Mouse (Mus musculus) midbrain, postnatal 0 days (tissue): ENCODE measurements around the gene Mrpl33. TPM values are rescaled to one million over a fixed set of nuclear protein-coding genes. Genes with fewer than 3 reads are reported as not detected.

Experiments used
- ATAC-seq: fragments of 200-750 bp; cut with Nextera tagmentation; 2 replicates; pipeline ENCODE4 v1.8.0; 2017; ENCODE audit warnings: moderate number of reproducible peaks, mild to moderate bottlenecking, moderate TSS enrichment, moderate library complexity; ENCODE audit not compliant: low FRiP score
- DNase-seq: peaks from one replicate; pipeline ENCODE4 v3.0.0-alpha.2; 2015; ENCODE audit warnings: low spot score
- H3K27ac ChIP-seq: fragments of 300-500 bp; sonication (generic); 2 replicates; pipeline ENCODE4 v1.5.1; 2014; ENCODE audit warnings: low read depth, mild to moderate bottlenecking, low read length, mixed read lengths
- H3K27me3 ChIP-seq: fragments of 300-500 bp; sonication (generic); 2 replicates; pipeline ENCODE4 v1.6.1; 2014; ENCODE audit warnings: low read length, control low read depth, mixed read lengths; ENCODE audit not compliant: insufficient read depth
- H3K36me3 ChIP-seq: fragments of 300-500 bp; sonication (generic); 2 replicates; pipeline ENCODE4 v1.6.1; 2014; ENCODE audit warnings: low read length, control low read depth, mixed read lengths; ENCODE audit not compliant: insufficient read depth
- H3K4me1 ChIP-seq: fragments of 300-500 bp; sonication (generic); 2 replicates; pipeline ENCODE4 v1.6.1; 2014; ENCODE audit warnings: mild to moderate bottlenecking, control low read depth, antibody characterized with exemption, low read length, mixed read lengths; ENCODE audit not compliant: insufficient read depth
- H3K4me2 ChIP-seq: fragments of 300-500 bp; sonication (generic); 2 replicates; pipeline ENCODE4 v1.6.1; 2014; ENCODE audit warnings: low read depth, mild to moderate bottlenecking, low read length, mixed read lengths; ENCODE audit not compliant: poor library complexity, severe bottlenecking
- H3K4me3 ChIP-seq: fragments of 300-500 bp; sonication (generic); 2 replicates; pipeline ENCODE4 v1.5.1; 2014; ENCODE audit warnings: low read depth, mild to moderate bottlenecking, low read length, moderate library complexity
- H3K9ac ChIP-seq: fragments of 300-500 bp; sonication (generic); replicated peaks from 2 replicates; pipeline ENCODE4 v1.6.1; 2014; ENCODE audit warnings: mild to moderate bottlenecking, low read length, moderate library complexity, mixed read lengths; ENCODE audit not compliant: poor library complexity, severe bottlenecking
- H3K9me3 ChIP-seq: fragments of 300-500 bp; sonication (generic); 2 replicates; pipeline ENCODE4 v1.6.1; 2016; ENCODE audit warnings: low read length, control low read depth
- CTCF ChIP-seq: IDR thresholded peaks from 2 replicates; pipeline ENCODE4 v1.5.1; 2016; ENCODE audit warnings: antibody characterized with exemption, mild to moderate bottlenecking
- WGBS: fragments of 180-500 bp; shearing (Covaris S2); extraction: QIAGEN DNeasy Blood & Tissue Kit; methylation state at CpG from one replicate; pipeline ENCODE4 v1.1.7; 2014; 5-methylcytosine and 5-hydroxymethylcytosine counted together
- polyA plus RNA-seq: library from polyadenylated mRNA; unstranded; fragments of >200 nt; fragmentation: Nextera tagmentation; extraction: Ambion mirVana; gene quantifications from 2 replicates; pipeline ENCODE4 v1.2.1, GENCODE M21; 2015
- total RNA-seq: library from RNA; depleted of rRNA; stranded (reverse); fragments of >200 nt; gene quantifications from 2 replicates; pipeline ENCODE4 v1.2.3, GENCODE M21; 2014

Mrpl33 gene
- total and polyA plus RNA-seq, 2 experiments from 2014 or later: 79.9 to 283 TPM

- no peak overlapping the region for H3K9ac ChIP-seq
- no peak overlapping the region for H3K27ac ChIP-seq
- no peaks in the 10 kb centered on the region for H3K36me3 ChIP-seq
- no peak overlapping the region for H3K4me3 ChIP-seq
- no peaks in the 10 kb centered on the region for H3K27me3 ChIP-seq
- DNase-seq (no peak), ATAC-seq (no peak)
- no peak overlapping the region for H3K4me2 ChIP-seq
- WGBS: 48% methylated on average over 3 of the region's 3 CpGs
- TF ChIP-seq CTCF: no peak
- H3K9me3 ChIP-seq: no peaks in the 10 kb centered on the region
- H3K4me1 ChIP-seq: no peaks in the 10 kb centered on the region
Observed at GRCm38 (mm10) chr5:31606151-31606550, 9.4 kb downstream of the Mrpl33 start.

GRCm38 (mm10) chr5:31610376-31611086 lies 13.8 kb downstream of the Mrpl33 start:
- DNase-seq (no peak), ATAC-seq (no peak)
- Histone ChIP-seq H3K4me2 (no peak overlapping the region), H3K4me1 (no peaks in the 10 kb centered on the region), H3K9ac (no peak overlapping the region), H3K27me3 (no peaks in the 10 kb centered on the region), H3K36me3 (no peaks in the 10 kb centered on the region), H3K4me3 (no peak overlapping the region), H3K27ac (no peak overlapping the region), H3K9me3 (no peaks in the 10 kb centered on the region)
- no peak for TF ChIP-seq CTCF
- WGBS: 83% methylated on average over 13 of the region's 13 CpGs

- TF ChIP-seq CTCF: no peak
- Histone ChIP-seq H3K9me3 (no peaks in the 10 kb centered on the region), H3K4me3 (no peak overlapping the region), H3K36me3 (no peaks in the 10 kb centered on the region), H3K27ac (no peak overlapping the region), H3K4me1 (no peaks in the 10 kb centered on the region), H3K27me3 (no peaks in the 10 kb centered on the region), H3K4me2 (no peak overlapping the region), H3K9ac (no peak overlapping the region)
- ATAC-seq (no peak), DNase-seq (no peak)
- 88% methylated on average over 1 of the region's 1 CpGs for WGBS
Observed at GRCm38 (mm10) chr5:31611186-31611585, 14.5 kb downstream of the Mrpl33 start.

GRCm38 (mm10) chr5:31613852-31614286 lies 17.1 kb downstream of the Mrpl33 start:
- H3K4me1 ChIP-seq: no peaks in the 10 kb centered on the region
- ATAC-seq: peak; percentile 95
- H3K4me3 ChIP-seq: peak overlapping the region; percentile 80
- no peaks in the 10 kb centered on the region for H3K9me3 ChIP-seq
- peak overlapping the region; percentile 72 for H3K4me2 ChIP-seq
- peaks cover 13% of the 10 kb centered on the region for H3K36me3 ChIP-seq
- H3K9ac ChIP-seq: peak overlapping the region; percentile 77
- no peaks in the 10 kb centered on the region for H3K27me3 ChIP-seq
- 0% methylated on average over 37 of the region's 37 CpGs for WGBS
- peak overlapping the region; percentile 73; the same call in 1 of the 2 replicates for H3K27ac ChIP-seq
- DNase-seq: peak; percentile 92
- TF ChIP-seq CTCF: peak; percentile 48

GRCm38 (mm10) chr5:31614339-31615025 lies 17.7 kb downstream of the Mrpl33 start:
- H3K27ac ChIP-seq: no peak overlapping the region
- no peak for ATAC-seq

GRCm38 (mm10) chr5:31620326-31620725 lies 23.6 kb downstream of the Mrpl33 start:
- Histone ChIP-seq H3K4me3 (no peak overlapping the region), H3K27ac (no peak overlapping the region), H3K36me3 (peaks cover 19% of the 10 kb centered on the region), H3K27me3 (no peaks in the 10 kb centered on the region), H3K4me1 (no peaks in the 10 kb centered on the region), H3K4me2 (no peak overlapping the region), H3K9me3 (no peaks in the 10 kb centered on the region), H3K9ac (no peak overlapping the region)
- no peak for TF ChIP-seq CTCF
- ATAC-seq (no peak), DNase-seq (no peak)
- 95% methylated on average over 3 of the region's 3 CpGs for WGBS

More at GRCm38 (mm10) chr5:31614339-31615025, 17.7 kb downstream of the Mrpl33 start:
- no peak for TF ChIP-seq CTCF
- peak overlapping the region; percentile 80 for H3K4me3 ChIP-seq
- DNase-seq: no peak
- no peaks in the 10 kb centered on the region for H3K27me3 ChIP-seq
- H3K9ac ChIP-seq: peak overlapping the region; percentile 77
- H3K36me3 ChIP-seq: peaks cover 13% of the 10 kb centered on the region
- WGBS: 31% methylated on average over 6 of the region's 6 CpGs
- no peaks in the 10 kb centered on the region for H3K9me3 ChIP-seq
- H3K4me1 ChIP-seq: no peaks in the 10 kb centered on the region
- H3K4me2 ChIP-seq: peak overlapping the region; percentile 72
